Mouse (Mus musculus): Measurements from ENCODE around the gene Hsf2.
A peak's percentile ranks its signal among the peaks of the same experiment; 100 is the strongest.
"Not testable (repeated sequence)": the region's sequence is repeated elsewhere in the genome, so short reads cannot be mapped to it uniquely, and the experiment has no call there.

- not testable (repeated sequence) for TF ChIP-seq POLR2A (IDR thresholded peaks at IDR 0.05; ENCODE audit: extremely low read depth, insufficient read depth, low read length)
- peak; percentile 75 for TF ChIP-seq CTCF (IDR thresholded peaks at IDR 0.05; ENCODE audit: low read depth, low read length)
Observed at GRCm38 (mm10) chr10:57463298-57463697, 22.9 kb upstream of the Hsf2 start.
